ENCODE assay signal across 8 mouse cellular contexts in genomic region chr11:44832940-44833254, GRCm38 (mm10).
A peak's percentile ranks its signal among the peaks of the same experiment; 100 is the strongest.
DNase-seq lines count a peak whose midpoint lies in the region; ATAC-seq and TF ChIP-seq lines count a peak whose summit lies in the region.

No protein-coding gene starts in this region.

- no peak for TF ChIP-seq CTCF in lung, postnatal 0 days (IDR thresholded peaks at IDR 0.05)

- no peak overlapping the region for H3K27ac ChIP-seq in heart, embryonic 12.5 days (ENCODE audit: poor library complexity, severe bottlenecking)
- H3K27ac ChIP-seq in heart, embryonic 10.5 days = no peak overlapping the region
- no peak overlapping the region; the same call in 1 of the 2 replicates for H3K27ac ChIP-seq in forebrain, embryonic 10.5 days
- H3K27ac ChIP-seq in limb, embryonic 10.5 days = no peak overlapping the region
- no peak overlapping the region; the same call in 1 of the 2 replicates for H3K27ac ChIP-seq in neural tube, embryonic 12.5 days
- no peak overlapping the region for H3K27ac ChIP-seq in lung, postnatal 0 days (ENCODE audit: low read length)

- H3K4me3 ChIP-seq in heart, embryonic 12.5 days = no peak overlapping the region
- no peak overlapping the region for H3K4me3 ChIP-seq in heart, embryonic 10.5 days
- peak overlapping the region; percentile 37 for H3K4me3 ChIP-seq in forebrain, embryonic 10.5 days
- H3K4me3 ChIP-seq in limb, embryonic 10.5 days = peak overlapping the region; percentile 18
- H3K4me3 ChIP-seq in neural tube, embryonic 12.5 days = no peak overlapping the region
- no peak overlapping the region for H3K4me3 ChIP-seq in lung, postnatal 0 days (ENCODE audit: low read depth, low read length)

- 0 out of 2 replicates have a peak, but pooled peaks cover 9% of the 10 kb centered on the region for H3K27me3 ChIP-seq in heart, embryonic 12.5 days (replicated peaks)
- H3K27me3 ChIP-seq in heart, embryonic 10.5 days (ENCODE audit: insufficient read depth, poor library complexity, severe bottlenecking) = peaks cover 18% of the 10 kb centered on the region; the same call in 1 of the 2 replicates
- H3K27me3 ChIP-seq in forebrain, embryonic 10.5 days (ENCODE audit: poor library complexity, severe bottlenecking) = peaks cover 93% of the 10 kb centered on the region
- peaks cover 40% of the 10 kb centered on the region for H3K27me3 ChIP-seq in limb, embryonic 10.5 days (ENCODE audit: low read depth, poor library complexity, severe bottlenecking)
- no peaks in the 10 kb centered on the region for H3K27me3 ChIP-seq in neural tube, embryonic 12.5 days (replicated peaks)
- peaks cover 7% of the 10 kb centered on the region; the same call in 1 of the 2 replicates for H3K27me3 ChIP-seq in lung, postnatal 0 days (replicated peaks; ENCODE audit: insufficient read depth, low read length)

- DNase-seq in heart, embryonic 10.5 days (ENCODE audit: low spot score) = no peak
- DNase-seq in forebrain, embryonic 10.5 days (ENCODE audit: extremely low spot score, low spot score) = peak; percentile 18
- no peak for DNase-seq in limb, embryonic 10.5 days (ENCODE audit: low spot score)
- no peak for DNase-seq in left cerebral cortex, postnatal 25 days (ENCODE audit: low spot score in 2 of 2)
- DNase-seq in lung, postnatal 0 days (ENCODE audit: low spot score) = no peak
- DNase-seq in liver = no peak

- no peaks in the 10 kb centered on the region for H3K9me3 ChIP-seq in heart, embryonic 12.5 days (replicated peaks)
- no peaks in the 10 kb centered on the region for H3K9me3 ChIP-seq in heart, embryonic 10.5 days
- no peaks in the 10 kb centered on the region for H3K9me3 ChIP-seq in forebrain, embryonic 10.5 days
- H3K9me3 ChIP-seq in limb, embryonic 10.5 days (replicated peaks) = no peaks in the 10 kb centered on the region
- no peaks in the 10 kb centered on the region for H3K9me3 ChIP-seq in neural tube, embryonic 12.5 days
- no peaks in the 10 kb centered on the region for H3K9me3 ChIP-seq in lung, postnatal 0 days (ENCODE audit: low read length)

- 27% methylated on average over 4 of the region's 4 CpGs for WGBS in heart, embryonic 12.5 days
- 23% methylated on average over 4 of the region's 4 CpGs for WGBS in heart, embryonic 10.5 days
- WGBS in forebrain, embryonic 10.5 days = 4% methylated on average over 4 of the region's 4 CpGs
- WGBS in limb, embryonic 10.5 days = 13% methylated on average over 4 of the region's 4 CpGs
- 7% methylated on average over 4 of the region's 4 CpGs for WGBS in neural tube, embryonic 12.5 days
- 21% methylated on average over 4 of the region's 4 CpGs for WGBS in lung, postnatal 0 days

- no peaks in the 10 kb centered on the region for H3K36me3 ChIP-seq in heart, embryonic 12.5 days
- H3K36me3 ChIP-seq in heart, embryonic 10.5 days = no peaks in the 10 kb centered on the region
- H3K36me3 ChIP-seq in forebrain, embryonic 10.5 days (replicated peaks) = no peaks in the 10 kb centered on the region
- H3K36me3 ChIP-seq in limb, embryonic 10.5 days = no peaks in the 10 kb centered on the region
- H3K36me3 ChIP-seq in neural tube, embryonic 12.5 days = no peaks in the 10 kb centered on the region
- no peaks in the 10 kb centered on the region for H3K36me3 ChIP-seq in lung, postnatal 0 days (ENCODE audit: insufficient read depth, low read length)

- no peak for TF ChIP-seq EP300 in lung, postnatal 0 days (IDR thresholded peaks at IDR 0.05)

- no peak for ATAC-seq in heart, embryonic 12.5 days (ENCODE audit: insufficient number of reproducible peaks, low FRiP score)
- ATAC-seq in neural tube, embryonic 12.5 days (ENCODE audit: low FRiP score, low read depth) = peak; percentile 67; the same call in 1 of the 2 replicates
- ATAC-seq in lung, postnatal 0 days = no peak

- peaks cover 12% of the 10 kb centered on the region; the same call in 1 of the 2 replicates for H3K4me1 ChIP-seq in heart, embryonic 12.5 days (replicated peaks)
- H3K4me1 ChIP-seq in heart, embryonic 10.5 days = peaks cover 7% of the 10 kb centered on the region; the same call in 1 of the 2 replicates
- H3K4me1 ChIP-seq in forebrain, embryonic 10.5 days = peaks cover 22% of the 10 kb centered on the region
- peaks cover 22% of the 10 kb centered on the region for H3K4me1 ChIP-seq in limb, embryonic 10.5 days
- peaks cover 28% of the 10 kb centered on the region for H3K4me1 ChIP-seq in neural tube, embryonic 12.5 days
- no peaks in the 10 kb centered on the region for H3K4me1 ChIP-seq in lung, postnatal 0 days (ENCODE audit: insufficient read depth, low read depth, low read length)

- intact Hi-C loops in left cerebral cortex, postnatal 25 days (cut with DNase I) = loop anchor here (5.0 to 10.0 kb wide), 2 partner anchors 211 to 702 kb away; no protein-coding TSS in a partner anchor

- H3K4me2 ChIP-seq in heart, embryonic 12.5 days = peak overlapping the region; percentile 13; the same call in 1 of the 2 replicates
- H3K4me2 ChIP-seq in neural tube, embryonic 12.5 days (replicated peaks) = peak overlapping the region; percentile 50
- no peak overlapping the region for H3K4me2 ChIP-seq in lung, postnatal 0 days (replicated peaks; ENCODE audit: low read depth, low read length)

- no peak overlapping the region for H3K9ac ChIP-seq in heart, embryonic 12.5 days
- 0 out of 2 replicates have a peak overlapping the region, but pooled peaks have one; percentile 1 for H3K9ac ChIP-seq in neural tube, embryonic 12.5 days
- H3K9ac ChIP-seq in lung, postnatal 0 days (replicated peaks; ENCODE audit: low read depth) = no peak overlapping the region

Comparison
In these comparisons a context has a peak if more than half of its experiments do, and no peak if none do; other contexts are left out.
1. H3K4me3 ChIP-seq: peak in forebrain, embryonic 10.5 days (single experiment) and limb, embryonic 10.5 days (single experiment); none in heart, embryonic 12.5 days (single experiment), heart, embryonic 10.5 days (single experiment), neural tube, embryonic 12.5 days (single experiment) and lung, postnatal 0 days (single experiment).